Mouse (Mus musculus) cortical plate, adult 2 months (tissue): ENCODE results near the gene Peli2.

Experiments
- CTCF ChIP-seq: fragments of 200-500 bp; IDR thresholded peaks from 2 replicates; pipeline ENCODE4 v1.5.1; 2011; ENCODE audit warnings: mild to moderate bottlenecking, control low read depth, low read length; ENCODE audit not compliant: insufficient read depth; ENCODE audit errors: extremely low read depth
- POLR2A ChIP-seq: fragments of 200-500 bp; IDR thresholded peaks from 2 replicates; pipeline ENCODE4 v1.6.1; 2011; ENCODE audit warnings: mild to moderate bottlenecking, low read length, control low read depth; ENCODE audit not compliant: insufficient read depth; ENCODE audit errors: extremely low read depth

- TF ChIP-seq CTCF (peak; percentile 10; the same call in 1 of the 2 replicates), POLR2A (no peak)
Observed at GRCm38 (mm10) chr14:48327746-48328145, 207.1 kb downstream of the Peli2 start.
